Mouse (Mus musculus): Measurements from ENCODE around the gene Ift46. TPM values are rescaled to one million over a fixed set of nuclear protein-coding genes. Genes with fewer than 3 reads are reported as not detected.
A peak's percentile ranks its signal among the peaks of the same experiment; 100 is the strongest.

Gene Ift46
- polyA plus RNA-seq, 1 experiment from 2014 or later, result 152 TPM

DNA sequence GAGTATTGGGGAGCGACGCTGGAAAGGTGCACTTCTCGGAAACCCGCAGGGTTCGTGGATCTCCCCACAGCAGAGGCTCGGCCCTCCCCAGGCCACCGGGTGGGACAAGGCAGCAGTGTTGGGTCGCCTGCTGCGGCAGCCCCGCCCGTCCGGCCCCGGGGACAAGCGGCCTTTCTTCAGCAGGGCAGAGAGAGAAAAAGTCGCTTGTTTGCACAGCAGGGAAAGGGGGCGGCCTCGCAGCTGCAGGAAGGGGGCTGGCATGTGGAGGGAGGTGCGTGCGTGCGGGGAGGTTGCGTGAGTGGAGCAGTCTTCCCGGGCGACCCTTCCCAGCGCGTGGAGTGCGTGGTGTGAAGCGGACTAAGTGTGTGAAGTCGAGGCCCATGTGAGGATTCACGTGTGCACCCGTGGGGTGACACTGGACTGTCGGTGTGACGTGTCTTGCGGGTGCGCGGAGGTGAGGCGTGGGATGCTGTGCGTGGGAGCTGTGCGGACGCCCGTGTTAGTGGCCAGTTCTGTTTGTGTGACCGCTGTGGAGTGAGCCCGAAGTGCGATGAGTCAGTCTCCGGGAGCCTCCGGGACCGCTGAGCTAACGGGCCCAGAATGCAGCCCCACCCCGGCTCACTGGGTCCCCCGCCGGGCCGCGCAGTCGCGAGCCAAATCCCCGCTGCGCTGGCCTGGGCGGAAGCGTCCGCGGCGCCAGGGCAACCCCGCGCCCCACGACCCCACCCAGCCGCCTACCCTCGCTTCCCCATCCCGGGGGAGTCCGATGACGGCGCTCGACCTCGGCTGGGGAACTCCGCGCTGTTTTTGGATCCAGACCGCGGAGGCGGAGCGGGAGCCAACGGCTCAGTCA is 33.8 kb upstream of the Ift46 start:
- Histone ChIP-seq H3K27ac (replicated peaks; ENCODE audit: low read depth, low read length) (peak overlapping the region; percentile 4; the same call in 1 of the 2 replicates), H3K4me3 (ENCODE audit: low read depth, low read length) (peak overlapping the region; percentile 61), H3K27me3 (ENCODE audit: control insufficient read depth, insufficient read depth, low read length) (no peaks in the 10 kb centered on the region), H3K36me3 (ENCODE audit: control insufficient read depth, insufficient read depth, low read length) (no peaks in the 10 kb centered on the region), H3K4me1 (ENCODE audit: control insufficient read depth, insufficient read depth, low read length) (peaks cover 17% of the 10 kb centered on the region), H3K9ac (ENCODE audit: low read length) (peak overlapping the region; percentile 68), H3K4me2 (ENCODE audit: low read depth, severe bottlenecking) (peak overlapping the region; percentile 98), H3K9me3 (ENCODE audit: control insufficient read depth, low read length) (no peaks in the 10 kb centered on the region)
- ATAC-seq (ENCODE audit: insufficient number of reproducible peaks, low FRiP score, low TSS enrichment, low read depth), result no peak
- DNase-seq (ENCODE audit: low spot score), result peak; percentile 56
- WGBS, result under 1% methylated on average over 79 of the region's 79 CpGs

GRCm38 (mm10) chr9:44734524-44735494 is 32.9 kb upstream of the Ift46 start, which contains the start of gene Phldb1:
TSS of gene Phldb1 (minus strand) at chr9:44735198.
- Histone ChIP-seq H3K4me3 (ENCODE audit: low read depth, low read length) (peak within 1 kb of the TSS; percentile 61), H3K9ac (ENCODE audit: low read length) (peak within 1 kb of the TSS; percentile 68), H3K4me1 (ENCODE audit: control insufficient read depth, insufficient read depth, low read length) (peaks cover 17% of the 10 kb centered on the region), H3K9me3 (ENCODE audit: control insufficient read depth, low read length) (no peaks in the 10 kb centered on the region), H3K36me3 (ENCODE audit: control insufficient read depth, insufficient read depth, low read length) (no peaks in the 10 kb centered on the region), H3K27ac (replicated peaks; ENCODE audit: low read depth, low read length) (peak within 1 kb of the TSS; percentile 38), H3K27me3 (ENCODE audit: control insufficient read depth, insufficient read depth, low read length) (no peaks in the 10 kb centered on the region), H3K4me2 (ENCODE audit: low read depth, severe bottlenecking) (peak within 1 kb of the TSS; percentile 98)
- under 1% methylated on average over 41 of the region's 47 CpGs for WGBS
- ATAC-seq (ENCODE audit: insufficient number of reproducible peaks, low FRiP score, low TSS enrichment, low read depth) (peak; percentile 74), DNase-seq (ENCODE audit: low spot score) (peak; percentile 80)

- Histone ChIP-seq H3K36me3 (ENCODE audit: control insufficient read depth, insufficient read depth, low read length) (no peaks in the 10 kb centered on the region), H3K4me2 (ENCODE audit: low read depth, severe bottlenecking) (no peak overlapping the region), H3K4me3 (ENCODE audit: low read depth, low read length) (no peak overlapping the region), H3K9me3 (ENCODE audit: control insufficient read depth, low read length) (no peaks in the 10 kb centered on the region), H3K27me3 (ENCODE audit: control insufficient read depth, insufficient read depth, low read length) (no peaks in the 10 kb centered on the region), H3K4me1 (ENCODE audit: control insufficient read depth, insufficient read depth, low read length) (peaks cover 17% of the 10 kb centered on the region), H3K9ac (ENCODE audit: low read length) (no peak overlapping the region), H3K27ac (replicated peaks; ENCODE audit: low read depth, low read length) (peak overlapping the region; percentile 38)
- 75% methylated on average over 6 of the region's 6 CpGs for WGBS
- no peak for DNase-seq (ENCODE audit: low spot score)
- no peak for ATAC-seq (ENCODE audit: insufficient number of reproducible peaks, low FRiP score, low TSS enrichment, low read depth)
These were observed 31.8 kb upstream of the Ift46 start for GRCm38 (mm10) chr9:44735886-44736285.

DNA sequence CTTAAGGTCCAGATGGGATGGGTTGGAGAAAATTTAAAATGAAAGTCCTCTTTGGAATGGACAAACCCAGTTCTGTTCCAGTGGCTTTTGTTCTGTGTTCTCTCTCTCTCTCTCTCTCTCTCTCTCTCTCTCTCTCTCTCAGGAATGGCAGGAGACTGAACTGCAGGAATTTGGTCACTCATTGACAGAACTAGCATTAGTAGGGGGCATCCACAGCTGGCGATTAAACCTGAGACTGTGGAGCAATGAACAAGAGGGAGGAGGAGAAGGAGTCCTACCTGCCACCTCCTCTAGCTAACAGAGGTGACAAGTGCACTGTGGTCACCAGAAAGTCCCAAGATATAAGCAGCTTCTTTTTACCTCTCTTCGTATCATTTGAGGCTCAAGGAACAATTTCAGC is 31.4 kb upstream of the Ift46 start:
- Histone ChIP-seq H3K4me1 (ENCODE audit: control insufficient read depth, insufficient read depth, low read length) (peaks cover 17% of the 10 kb centered on the region), H3K27ac (replicated peaks; ENCODE audit: low read depth, low read length) (peak overlapping the region; percentile 42; the same call in 1 of the 2 replicates)

DNA sequence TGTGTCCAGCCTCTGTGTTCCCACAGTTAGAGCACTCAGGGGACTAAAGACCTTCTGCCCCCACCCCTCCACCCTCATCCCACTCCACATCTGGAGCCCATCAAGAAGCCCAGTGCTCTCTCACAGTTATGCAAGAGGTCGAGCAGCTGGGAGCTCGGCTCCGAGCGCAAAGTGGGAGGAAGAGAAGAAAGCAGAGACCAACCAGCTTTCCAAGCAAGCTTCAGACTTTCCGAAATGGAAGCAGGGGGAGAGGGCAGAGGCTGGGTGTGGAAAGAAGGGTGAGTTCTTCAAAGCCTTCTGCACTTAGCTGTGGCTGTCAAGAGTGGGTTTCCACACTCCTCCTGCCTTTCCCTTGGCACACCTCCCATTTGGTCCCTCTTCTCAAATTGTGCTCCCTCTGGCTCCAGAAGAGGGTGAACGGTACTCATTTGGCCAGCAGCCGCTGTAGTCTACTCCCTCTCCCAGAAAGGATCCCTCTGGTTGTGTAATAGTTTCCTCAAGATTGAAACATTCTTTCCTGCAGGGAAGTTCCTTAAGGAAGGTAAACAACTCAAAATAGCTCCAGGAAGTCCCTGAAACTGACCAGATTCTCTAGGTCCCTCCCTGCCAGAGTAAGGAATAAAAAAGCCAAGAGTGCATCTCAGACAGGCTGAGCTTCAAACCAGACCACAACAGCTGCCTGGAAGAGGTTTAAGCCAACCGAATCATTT is 30.3 kb upstream of the Ift46 start:
- Histone ChIP-seq H3K4me1 (ENCODE audit: control insufficient read depth, insufficient read depth, low read length) (peaks cover 17% of the 10 kb centered on the region), H3K4me2 (ENCODE audit: low read depth, severe bottlenecking) (peak overlapping the region; percentile 29), H3K27me3 (ENCODE audit: control insufficient read depth, insufficient read depth, low read length) (no peaks in the 10 kb centered on the region), H3K36me3 (ENCODE audit: control insufficient read depth, insufficient read depth, low read length) (no peaks in the 10 kb centered on the region), H3K4me3 (ENCODE audit: low read depth, low read length) (no peak overlapping the region), H3K9ac (ENCODE audit: low read length) (no peak overlapping the region), H3K9me3 (ENCODE audit: control insufficient read depth, low read length) (no peaks in the 10 kb centered on the region), H3K27ac (replicated peaks; ENCODE audit: low read depth, low read length) (peak overlapping the region; percentile 91)
- DNase-seq (ENCODE audit: low spot score) (peak; percentile 74), ATAC-seq (ENCODE audit: insufficient number of reproducible peaks, low FRiP score, low TSS enrichment, low read depth) (peak; percentile 36; the same call in 1 of the 2 replicates)
- WGBS, result 17% methylated on average over 8 of the region's 8 CpGs

More for the DNA sequence above, 31.4 kb upstream of the Ift46 start:
- Histone ChIP-seq H3K4me3 (ENCODE audit: low read depth, low read length) (no peak overlapping the region), H3K27me3 (ENCODE audit: control insufficient read depth, insufficient read depth, low read length) (no peaks in the 10 kb centered on the region), H3K9me3 (ENCODE audit: control insufficient read depth, low read length) (no peaks in the 10 kb centered on the region), H3K36me3 (ENCODE audit: control insufficient read depth, insufficient read depth, low read length) (no peaks in the 10 kb centered on the region), H3K9ac (ENCODE audit: low read length) (no peak overlapping the region), H3K4me2 (ENCODE audit: low read depth, severe bottlenecking) (no peak overlapping the region)
- DNase-seq (ENCODE audit: low spot score) (no peak), ATAC-seq (ENCODE audit: insufficient number of reproducible peaks, low FRiP score, low TSS enrichment, low read depth) (no peak)
- WGBS, result 62% methylated on average over 2 of the region's 2 CpGs

- Histone ChIP-seq H3K4me3 (ENCODE audit: low read depth, low read length) (no peak overlapping the region), H3K27me3 (ENCODE audit: control insufficient read depth, insufficient read depth, low read length) (no peaks in the 10 kb centered on the region), H3K36me3 (ENCODE audit: control insufficient read depth, insufficient read depth, low read length) (peaks cover 16% of the 10 kb centered on the region), H3K9me3 (ENCODE audit: control insufficient read depth, low read length) (no peaks in the 10 kb centered on the region), H3K9ac (ENCODE audit: low read length) (no peak overlapping the region), H3K27ac (replicated peaks; ENCODE audit: low read depth, low read length) (no peak overlapping the region), H3K4me1 (ENCODE audit: control insufficient read depth, insufficient read depth, low read length) (peaks cover 9% of the 10 kb centered on the region), H3K4me2 (ENCODE audit: low read depth, severe bottlenecking) (no peak overlapping the region)
- WGBS, result 82% methylated on average over 1 of the region's 1 CpGs
- DNase-seq (ENCODE audit: low spot score), result no peak
- no peak for ATAC-seq (ENCODE audit: insufficient number of reproducible peaks, low FRiP score, low TSS enrichment, low read depth)
These were observed 27.0 kb upstream of the Ift46 start for GRCm38 (mm10) chr9:44740663-44741192.

GRCm38 (mm10) chr9:44745371-44745770 is 22.3 kb upstream of the Ift46 start:
- Histone ChIP-seq H3K4me2 (ENCODE audit: low read depth, severe bottlenecking) (no peak overlapping the region), H3K4me3 (ENCODE audit: low read depth, low read length) (no peak overlapping the region), H3K27me3 (ENCODE audit: control insufficient read depth, insufficient read depth, low read length) (no peaks in the 10 kb centered on the region), H3K36me3 (ENCODE audit: control insufficient read depth, insufficient read depth, low read length) (peaks cover 24% of the 10 kb centered on the region), H3K9me3 (ENCODE audit: control insufficient read depth, low read length) (no peaks in the 10 kb centered on the region), H3K9ac (ENCODE audit: low read length) (no peak overlapping the region), H3K27ac (replicated peaks; ENCODE audit: low read depth, low read length) (no peak overlapping the region), H3K4me1 (ENCODE audit: control insufficient read depth, insufficient read depth, low read length) (no peaks in the 10 kb centered on the region)
- ATAC-seq (ENCODE audit: insufficient number of reproducible peaks, low FRiP score, low TSS enrichment, low read depth) (no peak), DNase-seq (ENCODE audit: low spot score) (no peak)
- WGBS, result 94% methylated on average over 7 of the region's 7 CpGs
